Mouse (Mus musculus): Measurements from ENCODE around the gene Mest. TPM values are rescaled to one million over a fixed set of nuclear protein-coding genes. Genes with fewer than 3 reads are reported as not detected.

Gene Mest
- polyA plus RNA-seq, 1 experiment from 2014 or later = 2,098 TPM

DNA sequence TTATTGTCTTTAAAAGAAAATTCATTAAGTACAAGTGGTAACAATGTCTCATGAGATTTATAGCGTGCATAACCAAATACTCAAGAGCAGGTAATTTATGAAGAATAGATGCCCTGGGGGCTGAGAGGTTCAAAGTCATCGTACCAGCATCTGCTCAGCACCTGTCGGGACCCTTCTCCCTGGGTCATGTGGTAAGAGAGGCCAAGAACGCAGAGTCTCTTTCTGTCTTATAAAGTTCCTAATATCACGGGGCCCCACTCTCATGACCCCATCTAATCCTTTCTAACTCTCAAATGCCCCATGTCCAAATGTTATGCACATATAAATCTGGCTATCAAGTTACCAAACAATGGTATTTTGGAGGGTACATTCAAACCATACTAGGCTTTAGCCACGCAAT is 20.5 kb upstream of the Mest start:
- Histone ChIP-seq H3K9me3 (ENCODE audit: low read length) (no peaks in the 10 kb centered on the region), H3K4me3 (ENCODE audit: low read length) (no peak overlapping the region), H3K36me3 (ENCODE audit: insufficient read depth, low read length) (no peaks in the 10 kb centered on the region), H3K27me3 (ENCODE audit: insufficient read depth, low read length) (no peaks in the 10 kb centered on the region), H3K4me1 (ENCODE audit: insufficient read depth, low read length) (peaks cover 23% of the 10 kb centered on the region), H3K4me2 (replicated peaks; ENCODE audit: low read depth, low read length) (no peak overlapping the region), H3K9ac (replicated peaks; ENCODE audit: low read length) (no peak overlapping the region), H3K27ac (ENCODE audit: low read length) (no peak overlapping the region)
- ATAC-seq (ENCODE audit: low FRiP score, low TSS enrichment) = no peak
- 49% methylated on average over 6 of the region's 6 CpGs for WGBS

DNA sequence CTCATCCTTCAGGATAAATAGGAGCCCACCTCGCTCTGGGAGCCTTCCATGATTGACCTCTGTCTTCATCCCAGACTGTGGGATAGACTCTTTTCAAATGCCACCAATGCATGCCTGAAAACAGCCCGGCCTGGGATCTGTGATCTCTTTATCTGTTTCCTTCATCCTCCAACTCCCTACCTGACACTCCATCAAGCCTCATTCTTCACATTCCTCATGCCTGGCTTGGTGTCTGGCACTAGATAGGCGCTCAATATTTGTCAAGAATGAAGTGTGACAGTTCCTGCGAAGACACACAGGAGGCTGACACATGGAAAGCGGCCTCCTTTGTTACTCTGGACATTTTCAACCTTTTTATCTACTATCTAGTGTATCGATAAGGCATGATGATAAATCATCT is 19.9 kb upstream of the Mest start:
- 71% methylated on average over 6 of the region's 6 CpGs for WGBS
- H3K4me3 ChIP-seq (ENCODE audit: low read length) = no peak overlapping the region
- peak overlapping the region; percentile 31; the same call in 1 of the 2 replicates for H3K27ac ChIP-seq (ENCODE audit: low read length)
- no peaks in the 10 kb centered on the region for H3K36me3 ChIP-seq (ENCODE audit: insufficient read depth, low read length)
- peaks cover 23% of the 10 kb centered on the region for H3K4me1 ChIP-seq (ENCODE audit: insufficient read depth, low read length)
- no peaks in the 10 kb centered on the region for H3K9me3 ChIP-seq (ENCODE audit: low read length)
- no peak overlapping the region for H3K4me2 ChIP-seq (replicated peaks; ENCODE audit: low read depth, low read length)
- no peaks in the 10 kb centered on the region for H3K27me3 ChIP-seq (ENCODE audit: insufficient read depth, low read length)
- no peak overlapping the region for H3K9ac ChIP-seq (replicated peaks; ENCODE audit: low read length)
- no peak for ATAC-seq (ENCODE audit: low FRiP score, low TSS enrichment)

DNA sequence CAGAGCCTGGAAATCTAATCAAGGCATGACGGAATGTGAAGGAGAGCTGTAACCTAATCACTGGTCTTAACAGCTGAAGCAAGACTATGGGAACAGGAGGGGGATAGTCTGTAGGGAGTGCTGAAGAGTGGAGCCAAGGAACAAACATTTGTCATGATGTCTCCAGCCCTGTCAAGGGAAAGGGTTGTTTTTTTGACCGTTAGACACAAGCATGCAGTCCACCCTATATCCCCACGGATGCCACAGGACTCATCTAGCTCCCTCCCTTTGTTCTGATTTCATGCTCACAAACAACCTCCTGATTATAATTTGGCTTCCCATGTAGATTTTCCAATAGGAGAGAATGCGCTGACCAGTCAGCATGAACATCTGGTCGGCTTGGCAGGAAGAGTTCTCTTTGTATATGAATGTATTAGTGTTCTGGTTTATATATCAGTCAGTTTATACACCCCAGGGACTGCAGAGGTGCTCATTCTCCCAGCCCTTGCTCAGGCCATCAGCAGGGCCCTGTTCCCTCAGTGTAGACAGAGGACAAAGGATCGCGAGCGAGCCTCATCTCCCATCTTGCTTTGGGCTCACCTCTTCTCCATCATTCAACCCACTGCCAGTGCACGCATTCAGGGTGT is 19.3 kb upstream of the Mest start:
- ATAC-seq (ENCODE audit: low FRiP score, low TSS enrichment) = peak; percentile 57
- no peaks in the 10 kb centered on the region for H3K9me3 ChIP-seq (ENCODE audit: low read length)
- peaks cover 18% of the 10 kb centered on the region for H3K4me1 ChIP-seq (ENCODE audit: insufficient read depth, low read length)
- H3K9ac ChIP-seq (replicated peaks; ENCODE audit: low read length) = no peak overlapping the region
- no peaks in the 10 kb centered on the region for H3K36me3 ChIP-seq (ENCODE audit: insufficient read depth, low read length)
- 62% methylated on average over 9 of the region's 9 CpGs for WGBS
- no peak overlapping the region for H3K4me2 ChIP-seq (replicated peaks; ENCODE audit: low read depth, low read length)
- H3K27me3 ChIP-seq (ENCODE audit: insufficient read depth, low read length) = no peaks in the 10 kb centered on the region
- no peak overlapping the region for H3K4me3 ChIP-seq (ENCODE audit: low read length)
- peak overlapping the region; percentile 14; the same call in 1 of the 2 replicates for H3K27ac ChIP-seq (ENCODE audit: low read length)

DNA sequence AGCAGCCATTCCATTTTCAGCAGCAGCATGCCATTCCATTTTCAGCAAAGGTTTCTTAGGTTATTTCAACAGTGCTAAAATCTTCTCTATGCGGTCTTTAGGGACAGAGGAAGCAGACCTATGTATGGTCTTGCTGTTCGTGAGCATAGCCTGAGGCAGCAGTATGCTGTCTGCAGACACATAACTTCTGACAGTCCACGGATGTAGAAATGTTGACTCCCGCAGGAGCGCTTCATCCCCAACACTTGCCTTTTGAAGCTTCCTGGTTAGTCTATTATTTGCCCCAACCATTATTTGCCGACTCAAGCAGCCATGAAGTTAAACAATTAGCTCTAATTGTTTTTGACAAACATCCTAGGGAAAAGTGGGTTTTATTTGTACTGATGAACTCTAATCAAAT is 14.2 kb upstream of the Mest start:
- Histone ChIP-seq H3K4me2 (replicated peaks; ENCODE audit: low read depth, low read length) (no peak overlapping the region), H3K9ac (replicated peaks; ENCODE audit: low read length) (no peak overlapping the region), H3K36me3 (ENCODE audit: insufficient read depth, low read length) (no peaks in the 10 kb centered on the region), H3K4me1 (ENCODE audit: insufficient read depth, low read length) (peaks cover 21% of the 10 kb centered on the region), H3K4me3 (ENCODE audit: low read length) (no peak overlapping the region), H3K9me3 (ENCODE audit: low read length) (no peaks in the 10 kb centered on the region), H3K27ac (ENCODE audit: low read length) (peak overlapping the region; percentile 65; the same call in 1 of the 2 replicates), H3K27me3 (ENCODE audit: insufficient read depth, low read length) (no peaks in the 10 kb centered on the region)
- WGBS = 40% methylated on average over 6 of the region's 6 CpGs
- ATAC-seq (ENCODE audit: low FRiP score, low TSS enrichment) = no peak

DNA sequence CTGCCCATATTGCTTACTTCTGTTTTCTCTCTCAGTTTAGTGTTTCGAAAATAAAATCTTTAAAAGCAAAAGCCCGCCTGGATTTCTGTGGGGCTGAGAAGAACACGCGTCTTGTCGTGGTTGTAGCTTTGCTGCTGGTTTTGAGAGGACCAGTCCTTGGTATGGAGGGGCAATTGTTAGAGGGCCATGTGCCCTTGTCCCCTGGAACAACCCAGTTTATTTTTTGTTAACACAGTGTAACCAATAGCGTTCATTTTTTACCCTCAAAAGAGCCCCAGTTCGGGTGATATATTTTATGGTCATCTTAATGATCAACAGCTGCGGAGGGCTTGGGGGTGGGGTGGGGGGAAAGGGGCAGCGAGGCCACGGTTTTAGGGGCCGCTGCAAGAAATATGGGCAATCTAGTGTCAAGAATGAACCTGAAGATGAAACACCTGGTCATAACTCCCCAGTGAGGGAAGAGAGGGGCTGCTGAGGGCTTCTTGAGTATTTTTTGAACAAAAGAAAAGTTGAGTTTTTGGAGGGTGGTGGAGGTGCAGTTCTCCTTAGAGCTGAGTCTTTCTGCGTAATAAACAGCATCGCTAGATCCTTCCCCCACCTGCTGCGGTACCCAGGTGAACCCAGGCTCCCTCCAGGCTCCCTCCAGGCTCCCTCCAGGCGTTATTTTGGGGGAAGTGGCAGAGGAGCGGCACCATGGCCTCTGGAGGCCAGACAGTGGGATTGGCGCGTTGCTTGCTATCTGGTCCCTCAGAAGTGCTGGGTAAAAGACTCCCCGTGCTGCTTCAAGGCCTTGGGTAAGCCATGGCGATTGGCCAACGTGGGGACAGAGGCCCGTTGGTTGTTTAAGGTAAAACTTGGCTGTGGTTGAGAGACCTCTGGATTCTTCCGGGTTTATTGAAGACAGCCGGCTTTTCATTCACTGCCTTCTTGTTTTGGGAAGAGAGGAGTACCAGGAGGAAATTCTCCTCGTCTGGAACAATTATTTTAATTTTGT is 12.7 kb upstream of the Mest start:
- Histone ChIP-seq H3K4me3 (ENCODE audit: low read length) (no peak overlapping the region), H3K27ac (ENCODE audit: low read length) (peak overlapping the region; percentile 90), H3K27me3 (ENCODE audit: insufficient read depth, low read length) (no peaks in the 10 kb centered on the region), H3K9ac (replicated peaks; ENCODE audit: low read length) (peak overlapping the region; percentile 48; the same call in 1 of the 2 replicates), H3K9me3 (ENCODE audit: low read length) (no peaks in the 10 kb centered on the region), H3K36me3 (ENCODE audit: insufficient read depth, low read length) (no peaks in the 10 kb centered on the region), H3K4me1 (ENCODE audit: insufficient read depth, low read length) (peaks cover 26% of the 10 kb centered on the region), H3K4me2 (replicated peaks; ENCODE audit: low read depth, low read length) (peak overlapping the region; percentile 18; the same call in 1 of the 2 replicates)
- ATAC-seq (ENCODE audit: low FRiP score, low TSS enrichment) = peak; percentile 11; the same call in 1 of the 2 replicates
- 42% methylated on average over 25 of the region's 25 CpGs for WGBS

DNA sequence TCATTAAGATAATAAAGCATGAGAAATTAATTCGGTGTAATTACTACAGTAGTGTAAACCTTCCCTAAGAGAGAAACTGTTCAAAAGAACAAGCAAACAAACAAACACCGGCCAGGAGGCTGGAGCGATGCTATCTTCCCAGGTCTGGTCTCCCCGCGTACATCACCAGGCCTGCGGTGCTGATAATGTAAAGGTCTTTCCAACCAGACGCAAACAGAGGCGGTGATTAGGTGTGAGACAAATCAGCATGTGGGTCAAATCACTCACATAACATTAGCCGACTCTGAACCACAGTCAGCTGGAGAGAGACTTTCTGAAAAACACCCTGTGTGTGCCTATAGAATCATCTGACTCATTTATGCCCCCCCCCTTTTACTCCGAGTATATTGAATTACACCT is 12.0 kb upstream of the Mest start:
- Histone ChIP-seq H3K9me3 (ENCODE audit: low read length) (no peaks in the 10 kb centered on the region), H3K4me3 (ENCODE audit: low read length) (no peak overlapping the region), H3K9ac (replicated peaks; ENCODE audit: low read length) (no peak overlapping the region), H3K36me3 (ENCODE audit: insufficient read depth, low read length) (no peaks in the 10 kb centered on the region), H3K27me3 (ENCODE audit: insufficient read depth, low read length) (no peaks in the 10 kb centered on the region), H3K4me1 (ENCODE audit: insufficient read depth, low read length) (peaks cover 27% of the 10 kb centered on the region), H3K4me2 (replicated peaks; ENCODE audit: low read depth, low read length) (no peak overlapping the region), H3K27ac (ENCODE audit: low read length) (peak overlapping the region; percentile 56)
- WGBS = 68% methylated on average over 10 of the region's 10 CpGs
- no peak for ATAC-seq (ENCODE audit: low FRiP score, low TSS enrichment)

DNA sequence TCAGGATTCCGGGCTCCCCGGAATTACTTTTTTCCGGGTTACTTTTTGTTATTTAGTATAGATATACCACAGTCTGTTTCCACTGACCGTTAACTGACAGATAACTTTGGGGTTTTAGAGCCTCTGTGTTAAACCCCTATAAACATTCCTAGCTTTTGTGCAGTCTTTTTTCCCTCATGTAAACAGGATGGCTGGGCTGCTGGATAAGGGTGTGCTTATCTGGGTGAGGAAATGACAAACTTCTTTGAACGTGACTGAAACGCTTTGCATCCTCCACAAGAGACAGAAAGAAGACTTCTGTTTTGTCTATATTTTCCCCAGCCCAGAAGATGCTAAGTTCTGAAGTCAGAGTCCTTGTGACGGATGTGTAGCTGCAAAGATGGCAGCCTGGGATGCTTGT is 10.9 kb upstream of the Mest start:
- no peaks in the 10 kb centered on the region for H3K36me3 ChIP-seq (ENCODE audit: insufficient read depth, low read length)
- H3K9me3 ChIP-seq (ENCODE audit: low read length) = no peaks in the 10 kb centered on the region
- H3K4me3 ChIP-seq (ENCODE audit: low read length) = no peak overlapping the region
- no peak overlapping the region for H3K9ac ChIP-seq (replicated peaks; ENCODE audit: low read length)
- H3K4me2 ChIP-seq (replicated peaks; ENCODE audit: low read depth, low read length) = no peak overlapping the region
- H3K27me3 ChIP-seq (ENCODE audit: insufficient read depth, low read length) = no peaks in the 10 kb centered on the region
- 58% methylated on average over 7 of the region's 7 CpGs for WGBS
- peaks cover 30% of the 10 kb centered on the region for H3K4me1 ChIP-seq (ENCODE audit: insufficient read depth, low read length)
- H3K27ac ChIP-seq (ENCODE audit: low read length) = peak overlapping the region; percentile 71
- no peak for ATAC-seq (ENCODE audit: low FRiP score, low TSS enrichment)

DNA sequence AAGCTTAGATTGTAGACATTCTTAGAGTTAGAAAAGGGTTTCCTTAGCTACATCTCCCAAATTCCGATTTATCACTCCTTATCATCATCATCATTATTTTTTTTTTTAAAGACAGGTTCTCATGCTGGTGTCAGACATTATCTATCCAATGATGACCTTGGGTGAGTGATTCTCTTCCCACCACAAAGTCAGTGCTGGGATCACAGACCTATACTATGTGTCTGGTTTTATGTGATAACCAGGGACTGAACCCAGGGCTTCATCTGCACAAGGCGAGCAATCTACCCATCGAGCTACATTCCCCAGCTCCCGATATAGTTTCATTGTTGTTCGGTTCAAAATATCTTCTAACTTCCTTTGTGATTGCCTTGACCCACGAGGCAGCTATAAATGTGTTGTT is 9.9 kb upstream of the Mest start:
- no peak overlapping the region for H3K4me3 ChIP-seq (ENCODE audit: low read length)
- H3K9ac ChIP-seq (replicated peaks; ENCODE audit: low read length) = 0 out of 2 replicates have a peak overlapping the region, but pooled peaks have one; percentile 13
- H3K4me2 ChIP-seq (replicated peaks; ENCODE audit: low read depth, low read length) = no peak overlapping the region
- no peaks in the 10 kb centered on the region for H3K9me3 ChIP-seq (ENCODE audit: low read length)
- 66% methylated on average over 6 of the region's 6 CpGs for WGBS
- no peaks in the 10 kb centered on the region for H3K36me3 ChIP-seq (ENCODE audit: insufficient read depth, low read length)
- ATAC-seq (ENCODE audit: low FRiP score, low TSS enrichment) = no peak
- H3K4me1 ChIP-seq (ENCODE audit: insufficient read depth, low read length) = peaks cover 30% of the 10 kb centered on the region
- H3K27ac ChIP-seq (ENCODE audit: low read length) = peak overlapping the region; percentile 84
- H3K27me3 ChIP-seq (ENCODE audit: insufficient read depth, low read length) = no peaks in the 10 kb centered on the region

DNA sequence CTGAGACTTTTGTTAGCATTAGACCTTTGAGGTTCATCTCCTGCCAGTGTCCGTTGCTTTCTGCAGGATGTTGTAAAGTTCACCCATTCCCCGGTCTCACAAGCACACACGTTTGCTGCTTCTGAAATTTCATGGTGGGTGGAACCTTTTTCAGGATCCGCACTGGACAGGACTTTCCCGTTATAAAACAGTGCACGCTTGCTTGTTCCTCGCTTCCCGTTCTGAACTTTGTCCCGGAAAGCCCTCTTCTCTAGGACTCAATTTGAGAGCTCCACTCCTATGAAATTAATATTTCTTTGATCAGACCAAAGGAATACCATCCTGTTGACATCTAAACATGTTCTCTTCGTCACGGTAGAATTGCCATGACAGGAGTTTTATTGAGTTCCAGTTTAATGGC is 9.5 kb upstream of the Mest start:
- Histone ChIP-seq H3K4me3 (ENCODE audit: low read length) (no peak overlapping the region), H3K27me3 (ENCODE audit: insufficient read depth, low read length) (no peaks in the 10 kb centered on the region), H3K9me3 (ENCODE audit: low read length) (no peaks in the 10 kb centered on the region), H3K4me2 (replicated peaks; ENCODE audit: low read depth, low read length) (0 out of 2 replicates have a peak overlapping the region, but pooled peaks have one; percentile 21), H3K27ac (ENCODE audit: low read length) (peak overlapping the region; percentile 84), H3K9ac (replicated peaks; ENCODE audit: low read length) (0 out of 2 replicates have a peak overlapping the region, but pooled peaks have one; percentile 13), H3K36me3 (ENCODE audit: insufficient read depth, low read length) (no peaks in the 10 kb centered on the region), H3K4me1 (ENCODE audit: insufficient read depth, low read length) (peaks cover 30% of the 10 kb centered on the region)
- WGBS = 34% methylated on average over 11 of the region's 11 CpGs
- no peak for ATAC-seq (ENCODE audit: low FRiP score, low TSS enrichment)
